Mouse (Mus musculus) gastrocnemius, adult 8-10 months (tissue): ENCODE data around the gene Zfp335. TPM values are rescaled to one million over a fixed set of nuclear protein-coding genes. Genes with fewer than 3 reads are reported as not detected.

Experiments
- DNase-seq, 2 experiments: peaks; one replicate each; pipeline ENCODE4 v3.0.0; 2022; ENCODE audit warnings: low spot score in 2 of 2
- total RNA-seq, 4 experiments: library from RNA; stranded (reverse); gene quantifications; 2 replicates each; pipeline ENCODE4 v1.2.4; 2022

The Zfp335 gene
- 10 to 100 TPM in 1 of 4 experiments, 1 to 10 TPM in 3; 7.7 to 10.6 (median 8.1) TPM for total RNA-seq

GRCm38 (mm10) chr2:164911086-164912048, at the start of gene Zfp335:
Gene Zfp335, minus strand, starts transcription at chr2:164911757.
- peak; percentile 90 to 91 for DNase-seq

- no peak for DNase-seq
Measured at GRCm38 (mm10) chr2:164960716-164961441, 49.3 kb upstream of the Zfp335 start, which contains the start of gene Slc12a5. Gene Slc12a5, plus strand, starts transcription at chr2:164960802.

- DNase-seq, result no peak
Measured at GRCm38 (mm10) chr2:164957548-164958315, 46.2 kb upstream of the Zfp335 start.

DNA sequence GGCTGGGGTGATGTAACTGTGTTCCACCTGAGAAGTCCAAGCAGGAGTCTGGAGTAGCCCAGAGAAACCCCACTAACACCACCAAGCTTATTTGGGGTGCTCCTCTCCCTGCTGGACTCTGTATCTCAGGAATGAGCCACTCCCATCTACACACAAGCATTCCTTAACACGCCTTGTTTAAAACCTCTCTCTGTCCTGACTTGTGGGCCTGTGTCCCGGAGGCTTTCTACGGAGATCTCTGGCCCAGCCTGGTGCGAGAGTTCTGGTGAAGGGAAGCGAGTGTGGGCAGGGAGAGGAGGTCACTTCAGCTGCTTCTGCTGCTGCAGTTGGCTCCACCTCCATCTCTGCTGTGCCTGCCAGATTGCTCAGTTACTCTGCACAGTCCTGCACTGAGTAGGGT, 44.6 kb upstream of the Zfp335 start:
- DNase-seq, result no peak

DNA sequence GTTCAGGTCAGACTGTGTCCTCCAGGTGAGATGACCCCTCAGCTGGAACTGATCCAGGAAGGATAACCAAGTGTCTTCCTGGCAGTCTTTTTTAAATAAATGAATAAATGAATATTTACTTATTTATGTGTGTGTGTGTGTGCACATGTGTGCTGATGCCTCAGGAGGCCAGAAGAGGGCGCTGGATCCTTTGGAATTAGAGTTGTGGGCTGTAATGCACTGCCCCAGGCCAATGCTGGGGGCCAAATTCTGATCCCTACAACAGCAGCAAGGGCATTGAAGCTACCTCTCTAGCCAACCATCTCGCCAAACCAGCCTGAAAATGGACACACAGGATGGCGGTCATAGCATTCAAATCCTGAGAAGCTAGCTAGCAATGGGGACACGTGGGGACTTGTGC, 44.2 kb upstream of the Zfp335 start:
- DNase-seq, result no peak

DNA sequence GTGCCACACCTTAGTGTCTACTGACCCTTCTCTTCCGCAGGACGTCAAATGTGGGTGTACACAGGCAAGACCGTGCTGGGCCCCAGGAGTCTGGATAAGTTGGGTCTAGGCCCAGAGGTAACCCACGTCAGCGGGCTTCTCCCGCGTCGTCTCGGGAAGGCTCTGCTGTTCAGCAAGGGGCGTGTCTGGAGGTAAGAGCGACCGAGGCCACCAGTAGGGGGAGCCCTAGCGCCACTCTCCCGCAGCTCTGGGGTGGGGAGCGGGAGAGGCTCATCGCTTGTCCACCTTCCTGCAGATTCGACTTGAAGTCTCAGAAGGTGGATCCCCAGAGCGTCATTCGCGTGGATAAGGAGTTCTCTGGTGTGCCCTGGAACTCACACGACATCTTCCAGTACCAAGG, 41.7 kb upstream of the Zfp335 start:
- peak; percentile 20 to 30 for DNase-seq

GRCm38 (mm10) chr2:164952448-164952847, 40.9 kb upstream of the Zfp335 start:
- DNase-seq, result no peak

GRCm38 (mm10) chr2:164951745-164952144, 40.2 kb upstream of the Zfp335 start:
- no peak for DNase-seq

DNA sequence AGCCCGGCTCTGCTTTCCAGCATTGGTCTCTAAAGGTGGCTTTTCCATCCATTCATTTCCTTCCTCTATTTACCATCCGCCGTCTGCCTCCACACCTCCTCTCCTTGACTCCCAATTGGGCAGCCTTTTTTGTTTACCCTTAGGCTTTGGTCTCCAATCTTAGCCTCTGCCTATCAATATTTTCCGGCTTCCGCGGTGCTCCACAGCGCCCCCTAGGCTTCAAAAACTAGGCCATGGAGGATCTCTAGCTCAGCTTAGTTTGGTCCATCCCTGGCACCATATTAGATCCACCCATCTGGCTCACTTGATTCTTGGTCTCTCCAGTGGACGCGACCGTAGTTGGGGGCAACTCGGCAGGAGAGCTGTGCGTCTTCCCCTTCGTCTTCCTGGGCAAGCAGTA, 38.9 kb upstream of the Zfp335 start:
- DNase-seq, result no peak

DNA sequence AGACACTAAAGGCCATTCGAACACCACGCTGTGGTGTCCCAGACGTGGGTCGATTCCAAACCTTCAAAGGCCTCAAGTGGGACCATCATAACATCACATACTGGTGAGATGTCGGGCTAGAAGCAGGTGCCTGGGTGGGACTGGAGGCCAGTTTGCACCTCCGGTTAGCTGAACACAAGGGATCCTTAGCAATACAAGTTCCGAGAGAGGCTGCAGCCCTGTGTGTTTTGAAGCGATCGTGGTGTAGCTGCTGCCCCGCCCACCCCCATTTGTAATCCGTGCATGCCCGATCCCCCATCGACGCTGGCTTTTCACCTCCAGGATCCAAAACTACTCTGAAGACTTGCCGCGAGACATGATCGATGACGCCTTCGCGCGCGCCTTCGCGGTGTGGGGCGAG, 37.4 kb upstream of the Zfp335 start:
- no peak for DNase-seq

DNA sequence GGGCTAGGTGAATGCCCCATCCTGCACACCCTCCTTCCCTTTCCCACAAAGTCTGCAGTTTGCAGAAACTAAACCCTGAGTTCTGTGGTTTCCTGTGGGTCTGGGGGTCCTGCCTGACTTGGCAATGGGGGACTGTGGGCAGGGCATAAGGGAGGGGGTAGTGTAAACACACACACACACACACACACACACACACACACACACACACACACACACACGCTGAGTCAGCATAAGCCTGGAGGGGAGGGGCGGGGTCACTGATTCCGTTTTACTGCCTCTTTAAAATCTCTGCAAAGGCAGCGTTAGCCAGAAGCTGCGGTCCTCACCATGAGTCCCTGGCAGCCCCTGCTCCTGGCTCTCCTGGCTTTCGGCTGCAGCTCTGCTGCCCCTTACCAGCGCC, 36.4 kb upstream of the Zfp335 start:
- DNase-seq, result no peak

- DNase-seq, result no peak
Measured at GRCm38 (mm10) chr2:164947506-164947905, 35.9 kb upstream of the Zfp335 start.

- DNase-seq, result no peak
Measured at GRCm38 (mm10) chr2:164942692-164943290, 31.2 kb upstream of the Zfp335 start.

DNA sequence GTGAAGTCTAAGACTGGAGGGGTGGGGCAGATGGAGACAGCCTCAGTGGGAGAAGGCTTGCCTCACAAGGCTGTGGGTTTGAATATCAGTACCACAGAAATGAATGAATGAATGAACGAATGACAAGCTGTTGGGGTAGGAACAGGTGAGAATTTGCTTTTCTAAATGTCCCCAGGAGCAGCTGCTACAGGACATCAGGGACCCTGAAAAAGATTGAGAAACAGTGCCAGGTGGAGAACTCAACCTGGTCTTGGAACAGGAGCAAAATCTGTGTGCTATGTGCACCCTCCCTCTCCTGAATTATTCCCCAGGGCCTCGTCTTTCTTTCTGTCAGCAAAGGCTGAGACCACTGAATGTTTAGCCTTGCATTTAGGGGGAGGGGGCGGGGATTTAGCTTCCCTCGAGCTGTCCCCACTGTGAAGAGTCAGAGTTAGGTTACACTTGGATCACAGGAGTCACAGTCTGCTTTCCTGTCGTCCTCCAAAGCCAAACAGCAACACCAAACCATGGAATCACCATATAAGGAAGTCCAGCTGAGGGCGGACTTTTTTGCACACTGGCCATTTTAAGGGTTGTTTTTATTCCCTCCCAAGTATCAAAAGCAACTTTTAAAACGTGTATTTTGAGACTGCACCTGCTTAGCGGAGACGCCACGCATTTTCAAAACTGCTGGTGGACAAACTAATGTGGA, 28.7 kb upstream of the Zfp335 start, which contains the start of gene Mmp9:
Mmp9 (plus strand) TSS at position 641 of the 691 bp plus-strand sequence.
- DNase-seq, result no peak

GRCm38 (mm10) chr2:164939106-164939505, 27.5 kb upstream of the Zfp335 start:
- DNase-seq, result no peak

DNA sequence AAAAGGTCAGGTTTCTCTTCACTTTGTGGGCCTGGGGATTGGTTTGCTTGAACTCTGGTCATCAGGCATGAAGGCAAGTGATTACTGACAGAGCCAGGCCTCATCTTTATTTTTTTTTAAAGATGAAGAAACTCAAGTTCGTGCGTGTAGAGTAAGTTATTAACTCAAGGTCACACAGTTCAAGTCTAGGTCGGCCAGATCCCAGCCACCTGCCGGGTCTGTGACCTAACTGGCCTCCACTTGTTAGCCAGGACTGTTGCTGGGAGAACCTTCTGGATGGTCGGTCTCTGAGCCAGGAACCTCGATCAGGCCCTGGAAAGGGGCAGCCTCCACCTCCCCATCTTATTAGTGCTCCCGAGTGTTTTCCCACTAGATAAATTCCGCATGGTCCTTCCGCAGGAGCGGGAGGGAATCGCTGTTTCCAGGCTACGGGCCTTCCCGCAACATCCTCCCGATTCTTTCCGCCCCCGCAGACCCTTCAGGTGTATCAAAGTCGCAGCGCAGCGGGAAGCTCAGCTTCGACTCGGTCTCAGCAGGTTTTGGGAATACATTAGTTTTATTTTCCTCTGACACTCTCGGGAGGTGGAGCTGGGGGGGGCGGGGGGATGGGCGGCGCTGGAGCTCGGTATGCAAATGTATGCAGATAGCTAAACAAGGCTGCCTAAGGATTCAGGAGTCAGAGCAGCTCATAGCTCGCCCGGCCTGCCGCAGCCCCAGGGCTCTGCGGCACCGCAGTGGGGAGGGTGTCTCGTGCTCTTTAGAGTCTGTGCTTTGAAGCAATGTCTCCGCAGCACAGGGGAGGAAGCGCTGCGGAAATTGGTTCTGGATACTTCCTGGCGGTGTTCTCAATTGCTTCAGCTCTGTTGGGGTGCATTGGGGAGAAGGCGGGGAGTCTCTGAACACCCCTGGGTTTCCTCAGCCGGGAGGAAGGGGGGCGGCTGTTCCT, 26.9 kb upstream of the Zfp335 start:
- DNase-seq, result no peak

DNA sequence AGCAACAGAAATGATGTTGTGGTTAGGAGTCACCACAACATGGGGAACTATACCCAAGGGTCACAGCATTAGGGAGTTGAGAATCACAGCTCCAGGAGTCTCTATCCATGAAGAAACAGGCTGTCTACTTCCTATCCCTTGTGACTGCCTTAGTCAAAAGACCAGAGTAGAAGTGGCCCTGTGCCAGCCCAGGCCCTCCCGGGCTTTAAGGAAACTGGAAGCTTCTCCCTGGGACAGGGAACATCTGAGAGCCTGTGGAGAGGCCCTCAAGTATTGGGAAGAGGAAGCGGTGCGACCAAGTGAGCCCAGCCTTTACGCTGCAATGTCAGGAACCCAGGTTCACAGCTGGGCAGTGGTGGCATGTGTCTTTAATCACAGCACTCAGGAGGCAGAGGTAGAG, 24.4 kb upstream of the Zfp335 start:
- DNase-seq, result no peak

DNA sequence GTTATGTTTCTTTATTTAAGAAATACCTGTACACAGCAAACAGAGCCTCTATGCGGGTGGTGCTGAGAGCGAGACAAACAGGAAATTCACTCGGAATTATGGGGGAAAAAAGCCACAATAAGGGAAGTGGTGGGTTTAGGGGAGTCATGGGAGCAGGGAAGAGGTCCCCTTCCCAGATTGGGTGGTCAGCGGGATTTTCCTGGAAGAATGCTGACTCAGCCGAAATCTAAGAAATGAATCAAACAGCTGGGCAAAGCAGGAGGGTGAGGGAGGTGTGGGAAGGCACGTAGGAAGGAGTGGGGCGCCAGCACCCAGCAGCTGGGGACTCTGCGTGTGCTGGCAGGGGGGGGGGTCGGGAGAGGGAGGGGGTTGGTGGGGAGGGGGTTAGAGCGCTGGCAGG, 22.0 kb upstream of the Zfp335 start:
- DNase-seq, result no peak
